Mouse (Mus musculus) layer of hippocampus, postnatal 25 days (tissue): ENCODE measurements around the gene Tbx15. TPM values are rescaled to one million over a fixed set of nuclear protein-coding genes. Genes with fewer than 3 reads are reported as not detected.

Experiments used
- DNase-seq, 2 experiments: peaks; one replicate each; pipeline ENCODE4 v3.0.0; 2022; ENCODE audit warnings: mixed read lengths in 2 of 2, low spot score in 1 of 2; ENCODE audit errors: extremely low spot score in 1 of 2
- microRNA-seq, 2 experiments: library from miRNA; unstranded; fragments of <30 nt; microRNA quantifications; one replicate each; pipeline ENCODE4 v1.2.0; 2021
- total RNA-seq, 2 experiments: library from RNA; stranded (reverse); gene quantifications; 2 replicates each; pipeline ENCODE4 v1.2.3; 2021

The Tbx15 gene
- total RNA-seq, 2 experiments from 2014 or later = 0.37 to 0.66 TPM

DNA sequence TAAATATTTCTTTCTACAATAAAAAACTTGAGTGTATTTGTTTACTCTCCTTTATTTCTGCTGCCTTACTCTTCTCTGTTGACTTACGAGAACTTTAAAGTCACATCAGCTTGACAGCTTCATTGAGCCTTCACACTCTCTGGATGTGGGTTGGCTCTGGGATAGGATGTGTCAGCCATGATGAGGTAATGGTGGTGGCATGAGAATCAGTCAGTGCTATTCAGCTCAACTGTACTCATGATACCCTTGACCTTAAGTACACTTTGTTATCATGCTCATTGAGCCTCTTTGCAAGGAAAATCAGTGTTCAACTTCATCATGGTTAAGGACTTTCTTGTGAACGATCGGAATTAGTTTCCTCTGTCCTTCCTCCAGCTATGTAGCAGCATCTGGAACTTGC, 99.8 kb downstream of the Tbx15 start:
- DNase-seq = no peak

DNA sequence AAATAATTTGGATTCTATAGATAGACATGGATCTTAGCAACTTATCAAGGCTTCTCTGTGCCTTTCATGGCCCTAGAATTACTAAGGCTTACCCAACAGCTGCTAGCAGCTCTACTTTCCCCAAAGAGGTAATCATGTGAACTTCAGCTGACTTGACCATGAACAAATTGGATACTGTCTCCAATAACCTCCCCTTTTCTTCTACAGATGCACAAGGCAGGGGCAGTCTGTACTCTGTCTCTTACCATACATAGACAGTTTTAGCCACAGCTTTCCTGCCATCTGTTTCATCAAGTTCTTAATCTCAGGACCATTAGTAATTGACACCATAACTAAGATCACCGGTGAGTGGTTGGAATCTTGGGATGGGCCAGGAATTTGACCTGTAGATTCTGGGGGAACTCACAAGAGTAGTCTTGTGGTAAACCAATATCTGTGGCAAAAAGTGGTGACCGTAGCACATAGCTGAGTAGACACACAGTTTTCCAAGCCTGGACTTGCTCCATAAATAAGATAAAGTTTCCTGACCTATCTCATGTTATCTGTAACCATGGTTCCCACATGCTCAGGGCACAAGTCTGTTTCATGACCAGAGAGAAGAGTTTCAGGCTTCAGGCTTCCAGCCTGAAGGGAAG, 139.6 kb downstream of the Tbx15 start:
- DNase-seq = no peak

DNA sequence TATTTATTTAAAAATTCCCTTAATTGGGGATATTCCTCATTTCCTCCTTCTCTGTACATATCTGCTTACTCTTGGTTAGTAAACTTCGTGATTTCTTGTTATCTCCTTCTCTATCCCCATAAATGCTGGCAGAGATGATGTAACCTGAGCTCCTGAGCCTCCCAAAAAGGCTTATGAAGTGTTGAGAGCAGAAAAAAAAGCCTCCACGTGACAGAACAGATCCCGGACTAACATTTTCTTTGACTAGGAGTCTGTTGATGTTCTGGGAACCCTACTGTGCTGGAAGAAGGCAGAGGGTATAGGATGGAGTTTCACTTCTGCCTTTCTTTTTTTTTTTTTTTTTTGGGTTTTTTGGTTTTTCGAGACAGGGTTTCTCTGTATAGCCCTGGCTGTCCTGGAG, 146.9 kb downstream of the Tbx15 start:
- no peak for DNase-seq

Small RNA genes within 50 kb of the gene (microRNA-seq; reads per million reads assigned to microRNA genes)
- 0 reads per million in 2 experiments for gene Mir6481

Other genes with a start within 250 kb of the Tbx15 start
- gene Wars2, start 99.3 kb upstream of the Tbx15 start, total RNA-seq = 10 to 100 TPM in 1 of 2 experiments, 1 to 10 TPM in 1; 7.2 to 10.1 TPM